Mouse (Mus musculus) brain, embryonic 14.5 days (tissue): ENCODE measurements around the gene Dcst2. TPM values are rescaled to one million over a fixed set of nuclear protein-coding genes. Genes with fewer than 3 reads are reported as not detected.

Source experiments
- DNase-seq: peaks from one replicate; pipeline ENCODE4 v3.0.0-alpha.2; 2011; ENCODE audit warnings: low read depth
- CTCF ChIP-seq: fragments of 200-500 bp; IDR thresholded peaks from 2 replicates; pipeline ENCODE4 v1.5.1; 2012; ENCODE audit warnings: inconsistent platforms, mild to moderate bottlenecking, moderate library complexity, borderline replicate concordance; ENCODE audit not compliant: insufficient read depth, insufficient read length; ENCODE audit errors: extremely low read depth
- POLR2A ChIP-seq: fragments of 200-500 bp; IDR thresholded peaks from 2 replicates; pipeline ENCODE4 v1.6.1; 2012; ENCODE audit warnings: mild to moderate bottlenecking, inconsistent platforms, borderline replicate concordance; ENCODE audit not compliant: poor library complexity, insufficient read depth, insufficient read length, severe bottlenecking; ENCODE audit errors: extremely low read depth
- polyA plus RNA-seq: library from polyadenylated mRNA; depleted of rRNA; stranded (reverse); fragments of >200 nt; gene quantifications from 2 replicates; pipeline ENCODE4 v1.2.3, GENCODE M21; 2012

The Dcst2 gene
- polyA plus RNA-seq, 1 experiment, result 0.38 TPM

- no peak for TF ChIP-seq POLR2A
- no peak for TF ChIP-seq CTCF
- DNase-seq, result no peak
Observed at GRCm38 (mm10) chr3:89402693-89403092, 40.9 kb downstream of the Dcst2 start, which contains the start of gene Lenep. Gene Lenep (minus strand): TSS chr3:89402793.

- no peak for TF ChIP-seq CTCF
- no peak for TF ChIP-seq POLR2A
Observed at GRCm38 (mm10) chr3:89406887-89407286, 45.1 kb downstream of the Dcst2 start.

GRCm38 (mm10) chr3:89408448-89408847 is 46.7 kb downstream of the Dcst2 start:
- no peak for DNase-seq
- TF ChIP-seq POLR2A (no peak), CTCF (no peak)

More at GRCm38 (mm10) chr3:89406887-89407286, 45.1 kb downstream of the Dcst2 start:
- DNase-seq, result no peak

- DNase-seq, result no peak
- TF ChIP-seq CTCF (no peak), POLR2A (no peak)
Observed at GRCm38 (mm10) chr3:89409701-89410100, 47.9 kb downstream of the Dcst2 start.

GRCm38 (mm10) chr3:89410864-89411263 is 49.1 kb downstream of the Dcst2 start:
- TF ChIP-seq CTCF (no peak), POLR2A (no peak)
- no peak for DNase-seq

- peak; percentile 100 for DNase-seq
- TF ChIP-seq POLR2A (no peak), CTCF (no peak)
Observed at GRCm38 (mm10) chr3:89411490-89412393, 50.0 kb downstream of the Dcst2 start, which contains the start of gene Flad1. Gene Flad1 (minus strand): TSS chr3:89411870.

- TF ChIP-seq POLR2A (no peak), CTCF (no peak)
Observed at GRCm38 (mm10) chr3:89416158-89416557, 54.4 kb downstream of the Dcst2 start.

GRCm38 (mm10) chr3:89417131-89417530 is 55.4 kb downstream of the Dcst2 start:
- TF ChIP-seq POLR2A, result no peak
- DNase-seq, result no peak

More at GRCm38 (mm10) chr3:89416158-89416557, 54.4 kb downstream of the Dcst2 start:
- no peak for DNase-seq

GRCm38 (mm10) chr3:89417840-89418169 is 56.0 kb downstream of the Dcst2 start:
- DNase-seq, result peak; percentile 95

GRCm38 (mm10) chr3:89418170-89418860 is 56.5 kb downstream of the Dcst2 start, which contains the start of the genes Cks1b and Shc1:
Gene Cks1b (minus strand): TSS chr3:89418383.
Gene Shc1 (plus strand): TSS chr3:89418443.
- TF ChIP-seq CTCF (no peak), POLR2A (peak; percentile 28; the same call in 1 of the 2 replicates)
- peak; percentile 100 for DNase-seq

More at GRCm38 (mm10) chr3:89417840-89418169, 56.0 kb downstream of the Dcst2 start:
- TF ChIP-seq POLR2A, result 0 out of 2 replicates have a peak, but pooled peaks have one; percentile 26
- no peak for TF ChIP-seq CTCF

- no peak for TF ChIP-seq POLR2A
- TF ChIP-seq CTCF, result no peak
- DNase-seq, result no peak
Observed at GRCm38 (mm10) chr3:89418861-89419250, 57.1 kb downstream of the Dcst2 start.
